Mouse (Mus musculus): Measurements from ENCODE around the gene Sec14l3.
A peak's percentile ranks its signal among the peaks of the same experiment; 100 is the strongest.
"Not testable (repeated sequence)": the region's sequence is repeated elsewhere in the genome, so short reads cannot be mapped to it uniquely, and the experiment has no call there.

Gene Sec14l3

GRCm38 (mm10) chr11:4064627-4065122 is at the start of gene Sec14l3:
Gene Sec14l3 (plus strand): TSS chr11:4064841.
- DNase-seq: no peak

- not testable (repeated sequence) for DNase-seq
Observed at GRCm38 (mm10) chr11:4015796-4016195, 48.8 kb upstream of the Sec14l3 start.

- DNase-seq: not testable (repeated sequence)
Observed at GRCm38 (mm10) chr11:4022111-4022510, 42.5 kb upstream of the Sec14l3 start.

DNA sequence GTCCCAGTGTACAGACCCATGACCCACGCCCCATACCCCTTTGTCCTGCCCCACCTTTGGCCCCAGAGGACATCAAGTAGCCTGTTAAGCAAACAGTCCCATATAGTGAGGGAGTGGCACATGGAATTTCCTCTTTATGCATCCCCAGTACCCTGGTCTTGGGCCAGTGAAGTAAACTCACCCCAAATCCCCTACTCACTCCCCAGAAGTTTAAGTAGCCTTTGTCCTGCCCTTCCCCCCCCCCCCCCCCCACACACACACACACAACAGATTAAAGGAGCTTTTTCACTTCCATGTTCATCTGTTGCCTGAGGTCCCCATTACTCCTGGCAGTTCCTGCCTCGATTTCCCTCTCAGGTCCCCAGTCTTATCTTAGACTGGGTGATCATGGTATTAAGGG is 41.3 kb upstream of the Sec14l3 start:
- no peak for DNase-seq

GRCm38 (mm10) chr11:4027066-4027465 is 37.6 kb upstream of the Sec14l3 start:
- DNase-seq: no peak

DNA sequence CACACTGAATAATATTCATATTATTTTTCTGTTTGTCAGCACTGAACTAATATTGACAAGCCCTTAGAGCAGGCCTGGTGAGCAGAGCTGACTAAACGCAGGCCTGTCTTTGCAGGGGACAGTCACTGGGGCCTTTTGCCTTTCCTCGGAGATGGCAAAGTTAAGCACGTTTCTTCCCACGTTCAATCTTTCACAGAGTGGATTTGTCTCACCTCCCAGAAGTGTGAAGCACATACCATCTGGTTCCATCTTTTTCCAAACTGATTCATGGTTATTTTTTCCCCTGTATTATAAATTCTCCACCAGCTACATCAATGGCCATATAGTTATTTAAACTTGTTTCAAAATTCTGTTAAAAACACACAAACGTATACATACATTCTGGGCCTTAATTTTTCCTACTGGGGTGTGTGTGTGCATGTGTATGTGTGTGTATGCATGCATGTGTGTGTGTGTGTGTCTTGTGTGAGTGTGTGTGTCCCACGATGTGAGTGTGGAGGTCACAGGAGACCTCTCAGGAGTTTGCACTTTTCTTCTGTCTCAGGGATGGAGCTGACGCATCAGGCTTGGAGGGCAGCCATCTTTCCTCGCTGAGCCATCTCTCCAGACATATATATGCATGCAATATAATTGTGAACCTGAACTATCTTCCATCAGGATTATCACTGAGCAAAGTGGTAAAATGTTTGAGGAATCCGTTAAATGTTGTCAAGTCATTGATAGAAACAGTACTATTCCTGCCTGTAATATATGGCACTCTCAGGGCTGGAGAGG is 36.9 kb upstream of the Sec14l3 start:
- no peak for DNase-seq

DNA sequence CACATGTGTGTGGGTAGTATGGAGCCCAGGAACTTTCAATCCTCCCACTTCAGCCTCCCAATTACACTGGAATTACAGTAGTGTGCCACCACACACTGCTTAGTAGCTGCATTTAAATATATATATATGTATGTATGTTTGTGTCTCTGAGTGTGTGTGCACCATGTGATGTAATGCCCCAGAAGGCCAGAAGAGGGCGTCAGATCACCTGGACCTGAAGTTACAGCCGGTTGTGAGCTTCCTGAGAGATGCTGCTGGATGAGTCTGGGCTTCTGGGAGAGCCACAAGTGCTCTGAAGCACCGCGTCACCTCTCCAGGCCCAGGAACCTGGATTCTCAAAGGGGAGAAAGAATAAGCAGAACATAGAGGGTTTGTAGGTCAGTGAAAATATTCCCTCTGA is 35.3 kb upstream of the Sec14l3 start:
- no peak for DNase-seq

- DNase-seq: no peak
Observed at GRCm38 (mm10) chr11:4031126-4031941, 33.3 kb upstream of the Sec14l3 start, which contains the start of gene Sec14l4. Gene Sec14l4 (plus strand): TSS chr11:4031462.

- DNase-seq: no peak
Observed at GRCm38 (mm10) chr11:4031961-4032360, 32.7 kb upstream of the Sec14l3 start.

- no peak for DNase-seq
Observed at GRCm38 (mm10) chr11:4033471-4033870, 31.2 kb upstream of the Sec14l3 start.

GRCm38 (mm10) chr11:4034169-4034568 is 30.5 kb upstream of the Sec14l3 start:
- no peak for DNase-seq

GRCm38 (mm10) chr11:4035116-4035892 is 29.3 kb upstream of the Sec14l3 start:
- DNase-seq: no peak

GRCm38 (mm10) chr11:4035916-4036315 is 28.7 kb upstream of the Sec14l3 start:
- DNase-seq: no peak

GRCm38 (mm10) chr11:4036365-4037084 is 28.1 kb upstream of the Sec14l3 start:
- DNase-seq: no peak

- no peak for DNase-seq
Observed at GRCm38 (mm10) chr11:4039951-4040350, 24.7 kb upstream of the Sec14l3 start.

- DNase-seq: no peak
Observed at GRCm38 (mm10) chr11:4041123-4041625, 23.5 kb upstream of the Sec14l3 start.

DNA sequence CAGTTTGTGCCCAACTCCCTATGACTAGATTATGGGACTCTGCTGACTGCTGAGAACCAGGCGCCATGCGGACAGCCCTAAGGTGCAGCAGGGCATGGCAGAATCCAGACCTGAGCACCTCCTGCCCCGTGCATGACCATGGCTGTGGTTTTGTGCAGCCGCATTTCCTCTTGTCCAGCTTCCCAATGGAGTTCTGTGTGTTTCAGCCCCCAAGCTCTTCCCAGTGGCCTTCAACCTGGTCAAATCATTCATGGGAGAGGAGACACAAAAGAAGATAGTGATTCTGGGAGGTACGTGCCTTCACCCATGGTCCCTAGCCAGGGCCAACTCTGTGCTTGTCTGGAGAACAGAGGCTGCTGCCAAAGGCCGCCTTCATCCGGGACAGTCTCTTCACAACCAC is 21.6 kb upstream of the Sec14l3 start:
- DNase-seq: no peak

GRCm38 (mm10) chr11:4046526-4046925 is 18.1 kb upstream of the Sec14l3 start:
- DNase-seq: no peak

GRCm38 (mm10) chr11:4047766-4048165 is 16.9 kb upstream of the Sec14l3 start:
- DNase-seq: no peak

GRCm38 (mm10) chr11:4048438-4048837 is 16.2 kb upstream of the Sec14l3 start:
- no peak for DNase-seq

DNA sequence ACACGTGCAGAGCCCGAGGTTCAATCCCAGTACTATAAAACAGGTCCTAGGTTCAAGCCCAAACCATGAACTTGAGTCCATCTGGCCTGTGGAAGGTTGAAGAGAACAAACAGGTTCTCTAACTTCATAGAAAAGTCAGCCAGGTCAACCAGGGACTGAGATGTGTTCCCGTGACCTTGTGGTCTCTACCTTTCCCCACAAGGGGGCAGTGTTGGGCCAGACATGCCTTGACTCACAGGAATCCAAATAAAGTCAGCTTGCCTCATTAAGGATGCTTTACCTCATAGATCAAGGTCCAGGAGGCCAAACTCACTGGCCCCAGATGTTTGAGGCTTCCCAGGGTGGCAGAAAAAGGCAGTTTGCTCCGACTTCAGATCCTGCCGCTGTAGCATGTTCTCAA is 11.1 kb upstream of the Sec14l3 start:
- peak; percentile 64 to 83 for DNase-seq
